Mouse (Mus musculus) intestine, embryonic 14.5 days (tissue): ENCODE data around the gene Ppm1a. TPM values are rescaled to one million over a fixed set of nuclear protein-coding genes. Genes with fewer than 3 reads are reported as not detected.

Experiments
- ATAC-seq: fragments of 200-750 bp; cut with Nextera tagmentation; replicated peaks from 2 replicates; pipeline ENCODE4 v1.8.0; 2017; ENCODE audit warnings: low read depth, moderate number of reproducible peaks, moderate TSS enrichment, moderate library complexity; ENCODE audit not compliant: low FRiP score, low TSS enrichment
- DNase-seq: peaks from one replicate; pipeline ENCODE4 v3.0.0-alpha.2; 2018; ENCODE audit warnings: low spot score
- H3K27ac ChIP-seq: fragments of 300-500 bp; sonication (generic); 2 replicates; pipeline ENCODE4 v1.5.1; 2014; ENCODE audit warnings: low read depth, mild to moderate bottlenecking, control low read depth
- H3K27me3 ChIP-seq: fragments of 300-500 bp; sonication (generic); replicated peaks from 2 replicates; pipeline ENCODE4 v1.6.1; 2014; ENCODE audit warnings: low read length, control low read depth; ENCODE audit not compliant: control insufficient read depth, insufficient read depth
- H3K36me3 ChIP-seq: fragments of 300-500 bp; sonication (generic); 2 replicates; pipeline ENCODE4 v1.6.1; 2014; ENCODE audit warnings: low read length, control low read depth; ENCODE audit not compliant: control insufficient read depth, insufficient read depth
- H3K4me1 ChIP-seq: fragments of 300-500 bp; sonication (generic); replicated peaks from 2 replicates; pipeline ENCODE4 v1.6.1; 2014; ENCODE audit warnings: low read length, control low read depth, mixed read lengths; ENCODE audit not compliant: control insufficient read depth, insufficient read depth
- H3K4me2 ChIP-seq: fragments of 300-500 bp; sonication (generic); 2 replicates; pipeline ENCODE4 v1.6.1; 2014; ENCODE audit warnings: low read length
- H3K4me3 ChIP-seq: fragments of 300-500 bp; sonication (generic); 2 replicates; pipeline ENCODE4 v1.5.1; 2014; ENCODE audit warnings: low read depth, low read length, control low read depth, mixed read lengths
- H3K9ac ChIP-seq: fragments of 300-500 bp; sonication (generic); 2 replicates; pipeline ENCODE4 v1.6.1; 2014; ENCODE audit warnings: mild to moderate bottlenecking, low read length
- H3K9me3 ChIP-seq: fragments of 300-500 bp; sonication (generic); 2 replicates; pipeline ENCODE4 v1.6.1; 2016; ENCODE audit warnings: low read length, control low read depth; ENCODE audit not compliant: control insufficient read depth
- WGBS: fragments of 180-500 bp; shearing (Covaris S2); extraction: QIAGEN DNeasy Blood & Tissue Kit; methylation state at CpG from one replicate; pipeline ENCODE4 v1.1.7; 2014; 5-methylcytosine and 5-hydroxymethylcytosine counted together
- polyA plus RNA-seq: library from polyadenylated mRNA; unstranded; fragments of >200 nt; fragmentation: Nextera tagmentation; extraction: Ambion mirVana; gene quantifications from 2 replicates; pipeline ENCODE4 v1.2.1, GENCODE M21; 2014

Ppm1a gene
- polyA plus RNA-seq, 1 experiment from 2014 or later, result 83.3 TPM

GRCm38 (mm10) chr12:72835518-72836015 lies 78.3 kb downstream of the Ppm1a start:
- H3K36me3 ChIP-seq, result no peaks in the 10 kb centered on the region
- no peaks in the 10 kb centered on the region for H3K4me1 ChIP-seq
- no peak overlapping the region for H3K4me2 ChIP-seq
- WGBS, result 83% methylated on average over 8 of the region's 8 CpGs
- H3K9ac ChIP-seq, result no peak overlapping the region
- no peak for ATAC-seq
- peaks cover 19% of the 10 kb centered on the region; the same call in 1 of the 2 replicates for H3K27me3 ChIP-seq
- no peak overlapping the region for H3K4me3 ChIP-seq
- no peaks in the 10 kb centered on the region for H3K9me3 ChIP-seq
- H3K27ac ChIP-seq, result no peak overlapping the region
- no peak for DNase-seq

GRCm38 (mm10) chr12:72837302-72837701 lies 80.0 kb downstream of the Ppm1a start:
- no peak overlapping the region for H3K4me2 ChIP-seq
- H3K27me3 ChIP-seq, result peaks cover 9% of the 10 kb centered on the region; the same call in 1 of the 2 replicates
- DNase-seq, result no peak
- no peak overlapping the region for H3K9ac ChIP-seq
- H3K36me3 ChIP-seq, result no peaks in the 10 kb centered on the region
- WGBS, result 76% methylated on average over 4 of the region's 4 CpGs
- H3K4me1 ChIP-seq, result no peaks in the 10 kb centered on the region
- H3K27ac ChIP-seq, result no peak overlapping the region
- H3K9me3 ChIP-seq, result no peaks in the 10 kb centered on the region
- H3K4me3 ChIP-seq, result no peak overlapping the region
- no peak for ATAC-seq

GRCm38 (mm10) chr12:72841500-72841899 lies 84.2 kb downstream of the Ppm1a start:
- peaks cover 4% of the 10 kb centered on the region; the same call in 1 of the 2 replicates for H3K27me3 ChIP-seq
- 100% methylated on average over 1 of the region's 1 CpGs for WGBS

DNA sequence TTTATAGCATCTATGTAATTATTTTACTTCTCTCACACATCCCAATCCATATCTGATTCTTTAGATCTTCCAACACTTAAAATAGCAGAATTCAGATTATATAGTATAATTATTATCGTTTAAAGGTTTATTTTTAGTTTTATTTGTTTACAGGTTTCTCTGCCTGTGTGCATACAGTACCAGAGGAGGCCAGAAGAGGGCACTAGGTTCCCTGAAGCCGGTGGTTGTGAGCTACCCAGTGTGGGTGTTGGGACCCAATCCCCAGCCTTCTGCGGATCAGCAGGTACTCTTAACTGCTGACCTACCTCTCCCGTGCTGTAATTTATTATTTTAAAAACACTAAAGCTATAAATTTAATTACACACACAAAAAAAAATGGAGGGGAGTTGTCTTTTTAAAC lies 85.9 kb downstream of the Ppm1a start:
- Histone ChIP-seq H3K27ac (no peak overlapping the region), H3K4me3 (no peak overlapping the region), H3K9me3 (no peaks in the 10 kb centered on the region), H3K27me3 (peaks cover 9% of the 10 kb centered on the region; the same call in 1 of the 2 replicates), H3K9ac (no peak overlapping the region), H3K36me3 (no peaks in the 10 kb centered on the region), H3K4me1 (peaks cover 5% of the 10 kb centered on the region; the same call in 1 of the 2 replicates), H3K4me2 (no peak overlapping the region)
- no peak for ATAC-seq
- no peak for DNase-seq
- 86% methylated on average over 4 of the region's 4 CpGs for WGBS

More at GRCm38 (mm10) chr12:72841500-72841899, 84.2 kb downstream of the Ppm1a start:
- Histone ChIP-seq H3K36me3 (no peaks in the 10 kb centered on the region), H3K9me3 (no peaks in the 10 kb centered on the region), H3K9ac (no peak overlapping the region), H3K27ac (no peak overlapping the region), H3K4me3 (no peak overlapping the region), H3K4me2 (no peak overlapping the region), H3K4me1 (peaks cover 5% of the 10 kb centered on the region; the same call in 1 of the 2 replicates)
- ATAC-seq (no peak), DNase-seq (no peak)

GRCm38 (mm10) chr12:72843555-72843954 lies 86.3 kb downstream of the Ppm1a start:
- H3K27me3 ChIP-seq, result peaks cover 9% of the 10 kb centered on the region; the same call in 1 of the 2 replicates
- WGBS, result 76% methylated on average over 4 of the region's 4 CpGs

GRCm38 (mm10) chr12:72843973-72844620 lies 86.8 kb downstream of the Ppm1a start:
- Histone ChIP-seq H3K36me3 (no peaks in the 10 kb centered on the region), H3K27me3 (peaks cover 9% of the 10 kb centered on the region), H3K4me3 (no peak overlapping the region), H3K4me1 (peaks cover 5% of the 10 kb centered on the region; the same call in 1 of the 2 replicates), H3K9ac (no peak overlapping the region), H3K4me2 (peak overlapping the region; percentile 33), H3K27ac (peak overlapping the region; percentile 75), H3K9me3 (no peaks in the 10 kb centered on the region)
- peak; percentile 76 for DNase-seq
- WGBS, result 20% methylated on average over 12 of the region's 12 CpGs
- peak; percentile 86 for ATAC-seq

More at GRCm38 (mm10) chr12:72843555-72843954, 86.3 kb downstream of the Ppm1a start:
- Histone ChIP-seq H3K27ac (peak overlapping the region; percentile 75; the same call in 1 of the 2 replicates), H3K4me1 (peaks cover 5% of the 10 kb centered on the region; the same call in 1 of the 2 replicates), H3K4me3 (no peak overlapping the region), H3K9ac (no peak overlapping the region), H3K9me3 (no peaks in the 10 kb centered on the region), H3K4me2 (peak overlapping the region; percentile 33; the same call in 1 of the 2 replicates), H3K36me3 (no peaks in the 10 kb centered on the region)
- DNase-seq (peak; percentile 49), ATAC-seq (no peak; the same call in 1 of the 2 replicates)

- Histone ChIP-seq H3K4me2 (no peak overlapping the region), H3K27me3 (peaks cover 12% of the 10 kb centered on the region), H3K27ac (no peak overlapping the region), H3K36me3 (no peaks in the 10 kb centered on the region), H3K4me1 (peaks cover 5% of the 10 kb centered on the region; the same call in 1 of the 2 replicates), H3K9me3 (no peaks in the 10 kb centered on the region), H3K9ac (no peak overlapping the region), H3K4me3 (no peak overlapping the region)
- WGBS, result 33% methylated on average over 10 of the region's 10 CpGs
- ATAC-seq (no peak), DNase-seq (no peak)
Observed at GRCm38 (mm10) chr12:72845946-72846345, 88.7 kb downstream of the Ppm1a start.

DNA sequence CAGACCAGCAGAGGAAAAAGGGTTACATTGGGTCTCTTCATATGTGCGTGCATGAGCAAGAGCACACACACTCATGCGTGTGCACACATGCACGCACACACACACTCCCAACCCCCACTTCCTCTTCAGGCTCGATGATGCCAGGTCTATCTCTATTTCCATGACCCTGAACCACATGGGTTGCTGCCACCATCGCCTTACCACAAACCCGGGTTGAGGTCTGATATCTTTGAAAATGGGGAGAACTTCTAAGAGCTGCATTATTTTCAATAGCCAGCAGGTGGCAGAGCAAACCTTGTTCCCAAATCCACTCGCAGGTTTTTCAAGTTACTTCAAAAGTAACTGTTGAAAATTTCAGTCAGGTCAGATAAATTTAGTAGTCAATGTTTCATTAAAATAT lies 90.5 kb downstream of the Ppm1a start:
- Histone ChIP-seq H3K9me3 (no peaks in the 10 kb centered on the region), H3K36me3 (no peaks in the 10 kb centered on the region), H3K27ac (no peak overlapping the region), H3K4me2 (no peak overlapping the region), H3K4me1 (peaks cover 5% of the 10 kb centered on the region; the same call in 1 of the 2 replicates), H3K9ac (no peak overlapping the region), H3K4me3 (no peak overlapping the region), H3K27me3 (peaks cover 18% of the 10 kb centered on the region)
- 29% methylated on average over 7 of the region's 7 CpGs for WGBS
- no peak for ATAC-seq
- DNase-seq, result peak; percentile 54
